Mouse (Mus musculus) leukemia stem cell, adult 10-12 weeks (primary cell): Measurements from ENCODE around the gene Smtn. TPM values are rescaled to one million over a fixed set of nuclear protein-coding genes. Genes with fewer than 3 reads are reported as not detected.

Experiments
- polyA plus RNA-seq: library from polyadenylated mRNA; stranded (reverse); fragments of >175 nt; gene quantifications from 2 replicates; pipeline ENCODE4 v1.2.3, GENCODE M21; 2012; ENCODE audit warnings: low replicate concordance

Smtn gene
- polyA plus RNA-seq: 10.5 and 12.9 TPM in 2 replicates

GRCm38 (mm10) chr11:3540451-3541085 lies at the start of gene Smtn:
Gene Smtn (minus strand): TSS chr11:3540612.

DNA sequence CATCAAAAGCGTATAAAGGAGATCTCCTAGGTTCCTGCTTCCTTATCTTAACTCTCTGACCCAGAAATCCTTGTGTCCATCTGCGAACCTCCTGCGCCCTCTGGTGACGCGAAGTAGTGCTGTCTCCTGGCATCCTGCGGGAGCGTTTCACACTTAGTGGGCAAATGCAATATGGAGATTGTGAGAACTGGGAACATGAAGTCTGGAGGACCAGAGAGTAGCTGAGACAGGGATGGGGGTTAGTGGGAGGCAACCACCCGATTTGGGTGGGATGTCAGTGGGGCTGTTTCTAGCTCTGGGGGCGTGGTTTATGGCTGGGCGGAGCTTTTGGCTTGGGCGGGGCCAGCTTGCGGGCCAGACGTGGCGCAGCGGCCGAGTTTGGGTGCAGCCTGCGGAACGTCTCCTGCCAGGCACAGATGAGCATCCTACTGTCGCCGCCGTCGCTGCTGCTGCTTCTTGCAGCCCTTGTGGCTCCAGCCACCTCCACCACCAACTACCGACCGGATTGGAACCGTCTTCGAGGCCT lies 25.8 kb downstream of the Smtn start, which contains the start of gene Selenom:
Selenom (plus strand) TSS at position 156 of the 526 bp plus-strand sequence.

DNA sequence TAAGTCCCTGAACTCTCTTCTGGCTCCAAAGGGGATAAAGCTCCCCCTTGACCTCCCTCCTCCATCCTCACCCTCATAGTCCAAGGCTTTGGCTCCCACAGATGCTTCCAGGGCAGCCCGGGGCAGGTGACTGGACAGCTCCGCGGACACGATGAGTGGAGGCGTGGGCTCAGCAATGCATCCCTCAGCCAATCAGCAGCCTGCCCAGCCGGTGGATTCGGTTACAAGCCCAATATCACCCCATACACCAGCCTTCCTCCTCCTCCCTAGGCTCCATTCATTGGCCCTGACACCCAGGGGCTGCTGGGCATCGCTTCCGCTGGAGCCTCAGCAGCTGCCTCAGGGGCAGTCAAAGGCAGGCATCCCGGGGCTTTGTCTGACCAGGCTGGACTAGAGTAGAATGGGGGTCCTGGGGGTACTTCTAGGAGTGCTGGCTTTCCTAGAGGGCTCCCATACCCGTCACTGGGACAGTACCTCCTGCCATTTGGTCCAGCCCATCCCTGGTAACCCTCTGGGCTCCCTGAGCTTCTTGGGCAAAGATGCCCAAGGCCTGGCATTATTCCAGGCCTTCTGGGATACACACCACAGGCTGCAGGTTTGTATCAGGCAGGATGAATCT lies 52.4 kb downstream of the Smtn start, which contains the start of gene Pla2g3:
Pla2g3 (plus strand) TSS at position 333 of the 619 bp plus-strand sequence.

Other genes starting within 250 kb of the Smtn start
- 15.4 and 26.3 TPM in 2 replicates for gene Pik3ip1, start 210.2 kb downstream of the Smtn start, polyA plus RNA-seq
- 20.5 and 27.2 TPM in 2 replicates for gene Limk2, start 131.4 kb downstream of the Smtn start, polyA plus RNA-seq
- gene Rnf185, start 88.2 kb downstream of the Smtn start, polyA plus RNA-seq: 0.87 and 1.5 TPM in 2 replicates
- gene Pla2g3, start 52.3 kb downstream of the Smtn start, polyA plus RNA-seq: 0.22 TPM in 1 of 2 replicates, not detected in the other
- gene Inpp5j, start 35.8 kb downstream of the Smtn start, polyA plus RNA-seq: 0.11 TPM in 1 of 2 replicates, not detected in the other
- 13.5 and 30.5 TPM in 2 replicates for gene Selenom, start 25.9 kb downstream of the Smtn start, polyA plus RNA-seq
- gene Morc2a, start 108.6 kb upstream of the Smtn start, polyA plus RNA-seq: 5.6 and 7.3 TPM in 2 replicates